Mouse (Mus musculus) lung, embryonic 16.5 days (tissue): ENCODE measurements at regions not wholly inside any gene's neighbourhood (a gene's known extent, or its start where the extent isn't known, plus 50 kb on each side); places are given as distances from the start of the nearest gene placed in this dataset.
"Not testable (repeated sequence)": the region's sequence is repeated elsewhere in the genome, so short reads cannot be mapped to it uniquely, and the experiment has no call there.

Experiments used
- ATAC-seq: fragments of 200-750 bp; cut with Nextera tagmentation; 2 replicates; pipeline ENCODE4 v1.8.0; 2017; ENCODE audit warnings: low read depth, mild to moderate bottlenecking, moderate library complexity
- H3K27ac ChIP-seq: fragments of 300-500 bp; sonication (generic); 2 replicates; pipeline ENCODE4 v1.5.1; 2014; ENCODE audit warnings: mild to moderate bottlenecking, control low read depth, low read length
- H3K27me3 ChIP-seq: fragments of 300-500 bp; sonication (generic); 2 replicates; pipeline ENCODE4 v1.6.1; 2014; ENCODE audit warnings: low read depth, low read length, mixed read lengths; ENCODE audit not compliant: control insufficient read depth, insufficient read depth
- H3K36me3 ChIP-seq: fragments of 300-500 bp; sonication (generic); 2 replicates; pipeline ENCODE4 v1.6.1; 2014; ENCODE audit warnings: low read length; ENCODE audit not compliant: control insufficient read depth, insufficient read depth
- H3K4me1 ChIP-seq: fragments of 300-500 bp; sonication (generic); replicated peaks from 2 replicates; pipeline ENCODE4 v1.6.1; 2014; ENCODE audit warnings: low read length, mixed read lengths; ENCODE audit not compliant: control insufficient read depth, insufficient read depth
- H3K4me2 ChIP-seq: fragments of 300-500 bp; sonication (generic); 2 replicates; pipeline ENCODE4 v1.6.1; 2014; ENCODE audit warnings: low read depth, low read length, control low read depth
- H3K4me3 ChIP-seq: fragments of 300-500 bp; sonication (generic); 2 replicates; pipeline ENCODE4 v1.5.1; 2014; ENCODE audit warnings: mild to moderate bottlenecking, low read length, control low read depth
- H3K9ac ChIP-seq: fragments of 300-500 bp; sonication (generic); 2 replicates; pipeline ENCODE4 v1.6.1; 2014; ENCODE audit warnings: low read length, control low read depth
- H3K9me3 ChIP-seq: fragments of 300-500 bp; sonication (generic); 2 replicates; pipeline ENCODE4 v1.6.1; 2016; ENCODE audit warnings: low read length; ENCODE audit not compliant: control insufficient read depth
- WGBS: fragments of 180-500 bp; shearing (Covaris S2); extraction: QIAGEN DNeasy Blood & Tissue Kit; methylation state at CpG from one replicate; pipeline ENCODE4 v1.1.7; 2014; 5-methylcytosine and 5-hydroxymethylcytosine counted together

DNA sequence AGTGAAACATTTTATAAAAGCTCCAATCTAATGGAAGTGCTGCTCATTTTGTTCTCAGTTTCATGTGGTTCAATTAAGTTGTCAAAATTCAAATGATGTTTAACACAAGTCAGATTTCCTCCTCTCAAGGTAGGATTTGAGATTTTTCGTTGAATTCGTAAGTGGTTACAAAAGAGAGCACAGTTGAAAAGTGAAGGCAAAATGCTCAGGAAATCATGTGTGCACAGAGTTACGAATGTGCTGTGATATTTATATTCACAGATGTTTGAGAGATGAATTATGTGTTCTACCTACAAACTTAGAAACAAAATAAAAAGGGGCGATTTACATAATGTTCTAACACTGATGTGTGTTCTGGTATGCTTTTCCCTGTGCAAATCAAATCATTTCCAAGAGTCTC is 433.1 kb downstream of the Arl4a start:
- H3K27ac ChIP-seq = no peak overlapping the region
- H3K9ac ChIP-seq = no peak overlapping the region
- 66% methylated on average over 4 of the region's 4 CpGs for WGBS
- H3K27me3 ChIP-seq = no peaks in the 10 kb centered on the region
- no peak for ATAC-seq
- H3K4me1 ChIP-seq = no peaks in the 10 kb centered on the region
- H3K4me3 ChIP-seq = no peak overlapping the region
- no peak overlapping the region for H3K4me2 ChIP-seq
- no peaks in the 10 kb centered on the region for H3K9me3 ChIP-seq
- H3K36me3 ChIP-seq = no peaks in the 10 kb centered on the region

GRCm38 (mm10) chr12:39594726-39595125 is 443.1 kb downstream of the Arl4a start:
- H3K9me3 ChIP-seq = no peaks in the 10 kb centered on the region
- no peak overlapping the region for H3K9ac ChIP-seq
- H3K27me3 ChIP-seq = no peaks in the 10 kb centered on the region
- no peak for ATAC-seq
- no peaks in the 10 kb centered on the region for H3K4me1 ChIP-seq
- 8% methylated on average over 1 of the region's 1 CpGs for WGBS
- no peaks in the 10 kb centered on the region for H3K36me3 ChIP-seq
- no peak overlapping the region for H3K4me3 ChIP-seq
- no peak overlapping the region for H3K4me2 ChIP-seq
- no peak overlapping the region for H3K27ac ChIP-seq

- H3K4me3 ChIP-seq, H3K9me3 ChIP-seq, H3K27ac ChIP-seq, H3K4me2 ChIP-seq, ATAC-seq, H3K4me1 ChIP-seq, H3K27me3 ChIP-seq, H3K36me3 ChIP-seq, H3K9ac ChIP-seq: not testable (repeated sequence)
These were observed 444.0 kb downstream of the Arl4a start for GRCm38 (mm10) chr12:39593781-39594180.

- ATAC-seq = no peak
- Histone ChIP-seq H3K27me3 (no peaks in the 10 kb centered on the region), H3K36me3 (no peaks in the 10 kb centered on the region), H3K4me2 (no peak overlapping the region), H3K9ac (no peak overlapping the region), H3K4me1 (no peaks in the 10 kb centered on the region), H3K27ac (no peak overlapping the region), H3K4me3 (no peak overlapping the region), H3K9me3 (no peaks in the 10 kb centered on the region)
- 53% methylated on average over 5 of the region's 5 CpGs for WGBS
These were observed 450.5 kb downstream of the Arl4a start for GRCm38 (mm10) chr12:39587204-39587909.

DNA sequence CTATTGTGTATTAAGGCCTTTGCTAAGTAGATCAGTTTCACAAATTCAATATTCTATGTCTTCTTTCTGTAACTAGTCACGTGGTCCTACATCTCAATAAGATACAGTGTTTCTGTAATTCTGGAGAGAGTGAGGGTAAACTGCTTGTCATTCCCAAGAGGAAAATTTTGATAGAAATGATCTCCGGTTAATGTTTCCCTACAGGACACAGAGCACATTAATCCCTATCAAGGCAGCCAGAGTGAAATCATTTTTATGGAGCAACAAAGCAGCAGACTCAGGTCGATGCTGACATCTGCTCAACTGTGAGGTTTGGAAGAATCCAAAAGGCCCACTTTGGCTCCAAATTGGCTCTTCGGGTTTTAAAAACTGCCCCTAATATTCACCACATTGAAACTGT is 451.7 kb downstream of the Arl4a start:
- 83% methylated on average over 4 of the region's 4 CpGs for WGBS
- H3K4me3 ChIP-seq = no peak overlapping the region
- H3K36me3 ChIP-seq = no peaks in the 10 kb centered on the region
- no peaks in the 10 kb centered on the region for H3K9me3 ChIP-seq
- H3K4me2 ChIP-seq = no peak overlapping the region
- H3K27me3 ChIP-seq = no peaks in the 10 kb centered on the region
- no peak overlapping the region for H3K9ac ChIP-seq
- no peaks in the 10 kb centered on the region for H3K4me1 ChIP-seq
- no peak overlapping the region for H3K27ac ChIP-seq
- no peak for ATAC-seq

DNA sequence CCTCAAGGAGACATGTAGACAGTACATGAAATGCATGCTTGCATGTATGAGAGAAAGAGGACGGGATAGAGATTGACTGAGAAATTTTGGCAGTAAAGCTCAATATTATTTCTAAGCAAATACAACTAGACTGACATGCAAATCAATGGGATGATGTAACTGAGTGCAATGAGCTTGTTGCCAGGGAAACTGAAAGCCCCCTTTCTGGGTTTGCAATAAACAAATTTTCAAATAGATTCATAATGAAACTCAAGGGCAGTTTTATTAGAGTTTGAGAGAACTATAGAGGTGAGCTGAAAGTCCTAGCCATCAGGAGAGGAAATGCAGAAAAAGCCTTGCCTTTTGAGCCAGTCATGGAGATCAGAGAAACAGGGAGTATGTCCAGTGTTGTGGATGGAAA is 460.2 kb downstream of the Arl4a start:
- 76% methylated on average over 1 of the region's 1 CpGs for WGBS
- Histone ChIP-seq H3K9ac (no peak overlapping the region), H3K27ac (no peak overlapping the region), H3K4me2 (no peak overlapping the region), H3K36me3 (no peaks in the 10 kb centered on the region), H3K4me1 (no peaks in the 10 kb centered on the region), H3K27me3 (no peaks in the 10 kb centered on the region), H3K4me3 (no peak overlapping the region), H3K9me3 (no peaks in the 10 kb centered on the region)
- ATAC-seq = no peak

DNA sequence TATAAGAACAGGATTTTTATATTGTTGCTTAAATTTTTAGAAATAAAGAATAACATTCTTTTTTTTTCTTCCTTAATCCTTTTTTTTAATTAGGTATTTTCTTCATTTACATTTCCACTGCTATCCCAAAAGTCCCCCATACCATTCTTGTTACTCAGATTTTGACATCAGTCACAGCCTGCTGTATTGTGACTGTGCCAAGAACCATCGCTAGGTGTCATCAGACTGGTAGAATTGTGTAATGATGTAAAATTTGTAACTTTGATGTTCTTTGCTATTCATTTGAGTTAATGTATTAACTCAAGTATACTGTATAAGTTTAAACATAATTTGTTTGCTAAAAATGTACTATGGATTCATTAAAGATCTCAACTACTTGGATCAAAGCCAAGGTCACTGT is 465.0 kb downstream of the Arl4a start:
- WGBS = 57% methylated on average over 1 of the region's 1 CpGs
- Histone ChIP-seq H3K27ac (no peak overlapping the region), H3K9ac (no peak overlapping the region), H3K27me3 (no peaks in the 10 kb centered on the region), H3K4me2 (no peak overlapping the region), H3K9me3 (no peaks in the 10 kb centered on the region), H3K36me3 (no peaks in the 10 kb centered on the region), H3K4me3 (no peak overlapping the region), H3K4me1 (no peaks in the 10 kb centered on the region)
- no peak for ATAC-seq

DNA sequence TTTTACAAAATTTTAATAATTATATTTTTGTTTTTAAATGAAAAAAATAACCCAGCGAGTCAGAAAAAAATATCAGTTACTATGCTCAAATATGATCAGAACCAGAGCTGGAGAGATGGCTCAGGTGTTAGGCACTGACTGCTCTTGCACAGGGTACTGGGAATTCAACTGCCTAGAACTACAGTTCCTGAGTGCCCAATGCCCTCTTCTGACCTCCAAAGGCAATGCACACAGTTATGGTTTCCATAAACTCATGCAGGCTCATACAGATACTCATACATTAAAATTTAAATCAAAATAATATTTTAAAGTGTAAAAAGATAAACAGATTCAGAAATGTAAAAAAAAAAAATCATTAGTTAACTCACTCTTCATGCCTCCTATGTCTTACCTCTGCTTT is 465.7 kb downstream of the Arl4a start:
- Histone ChIP-seq H3K36me3 (no peaks in the 10 kb centered on the region), H3K4me2 (no peak overlapping the region), H3K9ac (no peak overlapping the region), H3K4me3 (no peak overlapping the region), H3K4me1 (no peaks in the 10 kb centered on the region), H3K27me3 (no peaks in the 10 kb centered on the region), H3K9me3 (no peaks in the 10 kb centered on the region), H3K27ac (no peak overlapping the region)
- no peak for ATAC-seq
- 78% methylated on average over 1 of the region's 1 CpGs for WGBS

DNA sequence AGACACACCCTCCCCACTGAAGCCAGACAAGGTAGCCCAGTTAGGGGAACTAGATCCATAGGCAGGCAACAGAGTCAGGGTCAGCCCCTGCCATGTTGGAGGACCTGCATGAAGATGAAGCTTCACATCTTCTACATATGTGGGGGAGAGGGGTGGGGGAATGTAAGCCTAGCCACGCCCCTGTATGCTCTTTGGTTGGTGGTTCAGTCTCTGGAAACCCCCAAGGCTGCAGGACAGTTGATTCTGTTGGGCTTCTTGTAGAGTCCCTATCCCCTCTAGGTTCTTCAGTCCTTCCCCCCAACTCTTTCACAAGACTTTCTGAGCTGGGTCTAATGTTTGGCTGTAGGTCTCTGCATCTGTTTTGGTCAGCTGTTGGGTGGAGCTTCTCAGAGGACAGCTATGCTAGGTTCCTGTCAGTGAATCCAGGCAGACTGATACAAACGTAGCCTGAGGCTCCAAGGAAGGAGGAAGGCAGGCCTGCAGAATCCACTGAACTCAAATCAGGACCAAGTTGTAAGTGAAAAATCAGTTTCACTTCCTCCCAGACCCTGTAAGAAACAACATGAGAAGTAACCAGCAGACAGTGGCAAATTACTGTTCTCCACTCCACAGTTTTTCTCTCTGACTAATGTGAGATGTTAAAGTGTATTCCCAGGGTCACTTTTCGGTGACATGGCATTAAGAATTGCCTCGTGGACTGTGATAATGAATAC is 476.9 kb downstream of the Arl4a start:
- Histone ChIP-seq H3K4me2 (no peak overlapping the region), H3K4me1 (no peaks in the 10 kb centered on the region), H3K4me3 (no peak overlapping the region), H3K9ac (no peak overlapping the region), H3K9me3 (no peaks in the 10 kb centered on the region), H3K36me3 (no peaks in the 10 kb centered on the region), H3K27ac (no peak overlapping the region), H3K27me3 (no peaks in the 10 kb centered on the region)
- 62% methylated on average over 4 of the region's 4 CpGs for WGBS
- no peak for ATAC-seq
